Mouse (Mus musculus): ENCODE results near the gene Arpp19.
A peak's percentile ranks its signal among the peaks of the same experiment; 100 is the strongest.

The Arpp19 gene

GRCm38 (mm10) chr9:75037451-75038356, at the start of gene Arpp19:
TSS of gene Arpp19 (plus strand) at chr9:75037614.
- DNase-seq (ENCODE audit: low read depth), result peak; percentile 85

DNA sequence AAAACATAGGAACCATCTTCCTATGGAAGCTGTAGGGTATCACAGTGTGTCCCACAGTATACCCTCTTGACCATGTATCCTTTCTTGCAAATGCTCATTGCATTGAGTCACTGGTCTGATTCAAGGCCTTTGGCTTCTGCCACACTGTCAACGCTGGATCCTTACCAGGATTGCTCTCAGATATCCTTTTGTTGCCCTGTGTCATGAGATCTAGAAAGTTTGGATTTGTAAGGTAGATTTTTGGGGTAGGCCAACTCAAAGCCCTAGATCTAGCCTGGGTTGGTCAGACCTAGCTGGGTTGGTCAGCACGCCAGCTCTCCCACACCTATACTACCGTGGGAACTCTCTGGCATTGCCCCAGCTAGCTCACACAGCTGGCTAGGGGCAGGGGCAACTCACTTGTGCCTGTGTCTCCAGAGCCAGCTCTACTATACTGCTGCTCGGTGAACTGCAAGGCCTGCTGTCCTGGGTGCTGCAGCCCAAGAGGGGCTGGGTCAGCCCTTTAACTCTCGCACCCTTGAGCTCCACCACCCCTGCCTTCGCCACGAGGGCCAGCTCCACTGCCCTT, 48.4 kb upstream of the Arpp19 start:
- DNase-seq (ENCODE audit: low read depth), result no peak

DNA sequence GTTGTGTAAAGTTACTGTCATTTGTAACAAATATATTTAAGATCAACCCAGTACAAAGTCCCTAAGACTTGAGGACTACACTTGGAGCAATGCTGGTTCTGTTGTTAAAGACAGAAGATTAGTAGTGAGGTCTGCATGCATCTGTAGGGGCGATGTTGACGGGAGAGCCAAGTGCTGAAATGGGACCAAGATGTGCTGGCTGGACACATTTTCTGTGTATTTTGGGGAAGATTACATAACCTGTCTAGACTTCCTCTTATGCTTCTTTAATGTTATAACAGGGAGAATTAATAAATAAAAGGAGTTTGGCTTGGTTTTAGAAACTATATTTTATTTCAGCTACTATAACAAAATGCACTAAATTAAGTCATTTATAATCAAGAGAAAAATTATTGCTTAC, 47.4 kb upstream of the Arpp19 start:
- no peak for DNase-seq (ENCODE audit: low read depth)

GRCm38 (mm10) chr9:74994611-74995257, 42.7 kb upstream of the Arpp19 start:
- DNase-seq (ENCODE audit: low read depth), result no peak

GRCm38 (mm10) chr9:74996349-74996748, 41.1 kb upstream of the Arpp19 start:
- no peak for DNase-seq (ENCODE audit: low read depth)

DNA sequence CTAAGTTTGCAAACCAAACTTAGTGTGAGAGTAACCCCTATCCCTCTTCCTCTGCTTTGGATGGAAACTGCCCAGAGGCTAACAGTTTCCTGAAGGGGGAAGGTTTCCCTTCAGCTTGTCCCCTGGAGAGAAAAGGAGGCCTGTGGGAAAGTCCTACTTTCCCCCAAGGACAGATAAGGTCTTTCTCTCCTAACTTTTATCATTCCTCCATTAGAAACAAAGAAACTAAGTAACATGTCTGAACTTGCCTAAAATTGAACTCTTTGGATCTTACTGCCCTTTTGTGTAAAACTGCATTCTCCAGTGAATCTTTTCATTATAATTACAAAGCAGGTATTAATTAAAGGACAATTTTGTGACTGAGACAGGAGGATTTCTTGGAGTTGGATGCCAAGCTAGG, 39.4 kb upstream of the Arpp19 start:
- DNase-seq (ENCODE audit: low read depth), result no peak

DNA sequence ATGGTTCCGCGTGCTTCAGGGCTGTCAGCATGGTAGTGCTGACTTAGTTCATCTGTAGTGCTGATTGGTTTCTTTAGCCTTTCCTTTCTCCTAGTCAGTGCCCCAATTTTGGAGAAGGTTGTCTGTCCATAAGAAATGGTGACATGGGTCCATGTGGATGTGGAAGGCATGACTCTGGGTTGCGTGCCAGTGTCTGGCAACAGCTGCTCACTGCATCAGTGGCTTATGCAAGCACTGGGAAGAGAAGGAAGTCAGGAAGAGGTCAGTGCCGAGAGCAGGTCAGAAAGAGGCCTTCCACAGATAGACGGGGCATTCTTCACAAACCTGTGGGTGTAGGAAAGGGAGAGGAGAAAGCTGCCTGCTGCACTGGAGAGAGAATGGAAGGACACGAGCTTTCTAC, 36.4 kb upstream of the Arpp19 start:
- DNase-seq (ENCODE audit: low read depth), result no peak

DNA sequence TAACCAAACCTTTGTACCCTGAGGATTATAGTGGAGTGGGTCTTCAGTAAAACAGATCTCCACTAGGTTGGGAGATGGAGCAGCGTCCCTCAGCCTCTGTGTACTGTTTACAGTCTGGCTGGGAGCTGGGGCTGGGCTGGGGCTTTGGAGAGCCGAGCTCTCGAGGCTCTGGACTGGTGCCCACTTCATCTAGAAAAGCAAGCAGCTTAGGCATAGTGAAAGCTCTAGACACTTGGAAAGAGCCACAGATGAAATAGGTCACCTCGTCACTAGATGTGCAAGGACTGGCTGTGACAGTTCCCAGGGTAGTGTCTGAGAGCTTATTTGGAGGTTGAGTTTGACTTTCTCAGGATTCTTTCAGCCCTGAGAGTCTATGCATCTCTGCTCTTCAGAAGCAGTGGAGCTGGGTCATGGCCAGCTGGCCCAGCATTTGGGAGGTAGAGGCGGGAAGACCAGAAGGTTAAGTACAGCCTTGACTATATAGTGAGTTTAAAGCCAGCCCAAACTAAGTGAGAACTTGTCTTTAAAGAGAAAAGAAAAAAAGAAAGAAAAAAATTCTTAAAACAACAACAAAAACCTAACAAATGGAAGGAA, 35.7 kb upstream of the Arpp19 start:
- DNase-seq (ENCODE audit: low read depth), result no peak

GRCm38 (mm10) chr9:75002262-75002661, 35.2 kb upstream of the Arpp19 start:
- no peak for DNase-seq (ENCODE audit: low read depth)

GRCm38 (mm10) chr9:75004203-75004602, 33.2 kb upstream of the Arpp19 start:
- no peak for DNase-seq (ENCODE audit: low read depth)

- DNase-seq (ENCODE audit: low read depth), result peak; percentile 34
Observed at GRCm38 (mm10) chr9:75016591-75016990, 20.8 kb upstream of the Arpp19 start.

GRCm38 (mm10) chr9:75019181-75019580, 18.2 kb upstream of the Arpp19 start:
- DNase-seq (ENCODE audit: low read depth), result no peak

DNA sequence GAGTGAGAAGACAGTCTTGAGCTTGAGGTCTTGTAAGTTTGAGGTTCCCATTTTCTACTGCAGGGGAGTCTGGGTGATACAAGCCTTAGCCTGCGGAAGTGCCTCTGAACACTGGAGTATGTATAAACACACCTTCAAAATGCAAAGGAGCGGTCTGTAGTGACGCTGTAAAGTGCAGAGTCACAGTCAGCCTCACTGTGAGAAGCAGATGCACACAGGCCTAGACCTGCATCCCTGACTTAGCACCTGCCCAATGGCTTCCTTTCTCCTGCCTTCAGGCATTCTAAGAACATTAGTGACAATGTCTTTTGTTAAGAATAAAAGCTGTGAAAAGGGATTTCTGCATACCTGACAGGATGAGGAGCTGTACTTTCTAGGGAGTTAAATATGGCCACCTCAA, 17.8 kb upstream of the Arpp19 start:
- DNase-seq (ENCODE audit: low read depth), result no peak

DNA sequence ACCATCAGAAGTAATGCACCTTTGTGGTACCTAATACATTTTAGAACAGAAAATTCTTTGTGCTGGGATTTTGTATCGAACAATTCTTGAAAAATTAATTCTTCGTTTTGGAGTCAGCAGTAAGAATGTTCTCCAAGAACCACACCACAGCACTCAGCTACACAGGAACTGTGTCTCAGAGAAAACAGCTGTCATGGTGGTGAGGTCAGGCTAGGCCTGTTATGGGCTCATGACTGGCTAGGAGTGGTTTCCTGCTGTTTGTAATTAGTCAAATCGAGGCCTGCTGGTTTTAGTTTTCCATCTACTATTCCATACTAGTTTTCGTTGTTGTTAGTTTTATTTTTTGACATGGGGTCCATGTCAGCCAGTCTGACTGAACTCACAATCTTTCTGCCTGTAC, 16.9 kb upstream of the Arpp19 start:
- DNase-seq (ENCODE audit: low read depth), result no peak

DNA sequence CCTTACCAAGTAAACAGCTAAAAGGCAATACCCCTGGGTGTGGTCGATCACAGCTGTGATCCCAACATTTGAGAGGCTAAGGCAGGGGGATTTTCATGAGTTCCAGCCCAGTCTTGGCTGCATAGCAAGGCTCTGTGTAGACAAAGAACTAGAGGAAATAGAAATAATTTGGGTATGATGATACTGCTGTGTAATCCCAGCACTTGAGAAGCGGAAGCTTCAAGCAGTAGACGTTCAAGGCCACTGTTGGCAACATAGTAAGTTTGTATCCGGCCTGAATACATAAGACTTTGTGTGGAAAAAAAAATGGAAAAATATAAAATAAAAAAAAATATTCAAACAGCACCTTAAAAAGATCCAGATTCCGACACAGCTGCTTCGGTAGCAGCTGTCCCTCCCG, 14.9 kb upstream of the Arpp19 start:
- no peak for DNase-seq (ENCODE audit: low read depth)

DNA sequence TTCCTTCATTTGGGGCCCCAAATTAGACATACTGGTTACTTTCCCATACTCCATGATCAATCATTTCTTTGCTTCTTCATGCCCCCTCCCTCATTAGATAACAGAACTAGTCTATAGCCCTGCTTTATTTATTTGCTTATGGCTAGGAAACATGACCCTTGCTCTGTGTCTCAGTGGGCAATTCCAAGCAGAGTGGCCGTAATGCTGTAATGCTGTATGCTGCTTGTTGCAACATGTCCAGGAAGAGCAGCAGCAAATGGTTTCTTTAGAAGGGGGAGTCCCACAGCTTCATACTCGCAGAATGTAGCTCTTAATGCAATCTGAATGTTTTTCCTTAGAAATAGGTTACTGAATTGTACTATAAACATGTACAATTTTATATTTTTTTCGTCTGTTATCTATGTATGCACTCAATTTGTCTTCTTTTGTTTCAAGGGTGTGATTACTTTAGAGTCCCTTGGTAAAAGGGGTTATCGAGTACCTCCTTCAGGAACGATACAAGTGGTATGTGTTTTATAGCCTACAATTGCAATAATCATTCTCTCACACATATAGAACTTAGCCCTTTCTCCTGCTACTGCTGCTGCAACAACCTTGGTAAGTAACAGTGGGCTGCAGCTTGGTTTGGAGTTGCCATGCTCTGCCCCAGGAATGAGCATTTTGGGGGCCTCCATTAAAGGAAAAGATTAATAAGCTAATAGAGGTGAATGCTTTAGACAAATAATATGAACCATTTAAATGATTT, 14.1 kb upstream of the Arpp19 start:
- no peak for DNase-seq (ENCODE audit: low read depth)

- no peak for DNase-seq (ENCODE audit: low read depth)
Observed at GRCm38 (mm10) chr9:75024089-75024488, 13.3 kb upstream of the Arpp19 start.

GRCm38 (mm10) chr9:75025689-75026088, 11.7 kb upstream of the Arpp19 start:
- peak; percentile 55 for DNase-seq (ENCODE audit: low read depth)

DNA sequence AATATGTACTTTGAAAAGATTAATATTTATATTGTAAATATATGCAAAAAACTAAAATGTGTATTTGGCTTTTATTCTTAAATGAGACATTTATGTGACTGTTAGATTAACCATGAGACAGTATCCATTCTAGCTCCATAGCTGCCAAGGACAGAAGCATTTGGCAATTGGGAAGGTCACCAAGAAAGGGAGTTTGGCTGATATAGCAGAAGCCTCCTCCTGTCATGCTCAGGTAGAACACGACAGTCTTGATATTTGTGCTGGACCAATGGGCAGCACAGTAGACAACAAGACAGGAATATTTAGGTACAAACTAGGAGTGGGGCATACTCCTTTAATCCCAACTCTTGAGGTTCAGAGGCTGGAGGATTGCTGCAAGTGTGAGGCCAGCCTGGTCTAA, 5.0 kb upstream of the Arpp19 start:
- no peak for DNase-seq (ENCODE audit: low read depth)

GRCm38 (mm10) chr9:75033141-75033540, 4.3 kb upstream of the Arpp19 start:
- DNase-seq (ENCODE audit: low read depth), result peak; percentile 58

DNA sequence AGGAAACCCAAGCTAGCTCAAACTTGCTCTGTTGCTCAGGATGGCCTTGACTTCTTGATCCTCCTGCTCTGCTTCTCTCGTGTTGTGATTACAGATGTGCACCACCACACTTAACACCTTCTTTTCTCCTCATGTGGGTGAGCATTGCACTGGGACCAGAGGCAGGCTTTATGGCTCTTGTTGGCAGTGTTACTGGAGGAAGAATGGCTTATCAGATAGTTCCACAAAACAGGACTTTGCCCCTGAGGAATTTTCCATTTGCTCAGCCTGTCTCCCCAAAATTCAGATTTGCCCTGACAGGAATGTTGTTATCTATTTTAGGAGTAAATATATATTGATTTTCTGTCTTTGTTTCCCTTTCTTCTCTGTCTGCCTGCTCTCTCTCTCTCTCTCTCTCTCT, 2.7 kb upstream of the Arpp19 start:
- DNase-seq (ENCODE audit: low read depth), result no peak

GRCm38 (mm10) chr9:75035944-75036343, 1.5 kb upstream of the Arpp19 start:
- no peak for DNase-seq (ENCODE audit: low read depth)
